Mouse (Mus musculus) layer of hippocampus, postnatal 25 days (tissue): ENCODE data around the gene Pou4f1. TPM values are rescaled to one million over a fixed set of nuclear protein-coding genes. Genes with fewer than 3 reads are reported as not detected.

ENCODE experiments used
- DNase-seq, 2 experiments: peaks; one replicate each; pipeline ENCODE4 v3.0.0; 2022; ENCODE audit warnings: mixed read lengths in 2 of 2, low spot score in 1 of 2; ENCODE audit errors: extremely low spot score in 1 of 2
- total RNA-seq, 2 experiments: library from RNA; stranded (reverse); gene quantifications; 2 replicates each; pipeline ENCODE4 v1.2.3; 2021

Pou4f1 gene
- total RNA-seq, 2 experiments from 2014 or later: 0.07 TPM; not detected in 1

- DNase-seq: no peak
Observed at GRCm38 (mm10) chr14:104457966-104458710, 9.7 kb downstream of the Pou4f1 start.

DNA sequence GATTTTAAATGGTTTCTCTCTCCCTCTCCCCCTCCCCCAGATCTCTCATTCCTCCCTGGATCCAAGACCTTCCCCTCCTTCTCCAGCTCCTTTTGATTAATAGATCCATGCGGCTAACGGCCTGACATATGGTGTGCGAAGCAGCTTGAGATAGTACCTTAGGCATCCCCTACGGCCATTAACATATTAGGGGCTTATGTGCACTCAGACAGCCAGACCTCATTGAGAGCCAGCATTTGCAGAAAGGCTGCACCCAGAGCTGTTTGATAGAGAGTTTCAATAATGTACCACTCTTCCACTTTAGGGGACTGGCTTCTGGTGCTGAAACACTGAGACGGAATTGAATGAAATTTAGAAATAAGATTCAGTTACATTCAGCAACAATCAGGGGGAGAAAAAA is 10.8 kb downstream of the Pou4f1 start:
- no peak for DNase-seq

GRCm38 (mm10) chr14:104453824-104454223 is 14.0 kb downstream of the Pou4f1 start:
- DNase-seq: no peak

DNA sequence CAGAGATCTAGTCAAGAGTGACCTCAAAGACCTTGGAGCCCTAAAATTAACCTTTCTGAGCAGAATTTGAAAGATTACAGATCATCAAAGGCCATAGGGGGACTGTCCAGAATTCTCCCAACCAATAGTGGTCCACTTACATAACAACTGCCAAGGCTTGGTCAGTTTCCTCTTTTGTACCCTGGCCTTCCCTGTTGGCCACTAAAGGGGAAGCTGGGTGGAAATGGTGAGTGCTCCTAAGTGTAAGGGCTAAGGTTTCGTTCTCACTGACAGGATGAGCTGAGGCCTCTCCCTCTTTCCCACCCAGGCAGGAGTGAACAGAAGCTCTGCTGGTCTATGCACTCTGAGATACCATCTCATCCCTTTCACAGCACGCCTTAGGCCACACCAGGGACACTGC is 33.5 kb downstream of the Pou4f1 start:
- no peak for DNase-seq

GRCm38 (mm10) chr14:104430819-104431218 is 37.0 kb downstream of the Pou4f1 start:
- no peak for DNase-seq

GRCm38 (mm10) chr14:104423688-104424470 is 43.9 kb downstream of the Pou4f1 start:
- no peak for DNase-seq

Other genes with a start within 250 kb of the Pou4f1 start
- 10 to 100 TPM; 12.8 to 16.3 TPM for gene Rnf219, start 54.6 kb upstream of the Pou4f1 start, total RNA-seq